Mouse (Mus musculus) layer of hippocampus, adult 9-11 months (tissue): Measurements from ENCODE around the gene Casd1.
"Not testable (repeated sequence)": the region's sequence is repeated elsewhere in the genome, so short reads cannot be mapped to it uniquely, and the experiment has no call there.

Source experiments
- DNase-seq: peaks from one replicate; pipeline ENCODE4 v3.0.0; 2022

Casd1 gene

GRCm38 (mm10) chr6:4617911-4618310 is 17.3 kb downstream of the Casd1 start:
- peak; percentile 43 for DNase-seq

GRCm38 (mm10) chr6:4631464-4631863 is 30.8 kb downstream of the Casd1 start:
- DNase-seq, result no peak

GRCm38 (mm10) chr6:4633189-4633588 is 32.5 kb downstream of the Casd1 start:
- no peak for DNase-seq

- no peak for DNase-seq
These were observed 34.2 kb downstream of the Casd1 start for GRCm38 (mm10) chr6:4634804-4635203.

- no peak for DNase-seq
These were observed 41.4 kb downstream of the Casd1 start for GRCm38 (mm10) chr6:4642068-4642467.

GRCm38 (mm10) chr6:4647351-4647750 is 46.7 kb downstream of the Casd1 start:
- DNase-seq, result no peak

- DNase-seq, result no peak
These were observed 52.0 kb downstream of the Casd1 start for GRCm38 (mm10) chr6:4652596-4653134.

- not testable (repeated sequence) for DNase-seq
These were observed 53.1 kb downstream of the Casd1 start for GRCm38 (mm10) chr6:4653741-4654140.

- no peak for DNase-seq
These were observed 54.8 kb downstream of the Casd1 start for GRCm38 (mm10) chr6:4655466-4655865.

- DNase-seq, result no peak
These were observed 55.3 kb downstream of the Casd1 start for GRCm38 (mm10) chr6:4655924-4656323.

- no peak for DNase-seq
These were observed 58.2 kb downstream of the Casd1 start for GRCm38 (mm10) chr6:4658861-4659260.

GRCm38 (mm10) chr6:4663516-4663915 is 62.9 kb downstream of the Casd1 start:
- no peak for DNase-seq

- no peak for DNase-seq
These were observed 63.7 kb downstream of the Casd1 start for GRCm38 (mm10) chr6:4664313-4664712.

- DNase-seq, result no peak
These were observed 64.5 kb downstream of the Casd1 start for GRCm38 (mm10) chr6:4665154-4665553.

- DNase-seq, result no peak
These were observed 76.7 kb downstream of the Casd1 start for GRCm38 (mm10) chr6:4677356-4677761.

GRCm38 (mm10) chr6:4679981-4680380 is 79.3 kb downstream of the Casd1 start:
- DNase-seq, result no peak

GRCm38 (mm10) chr6:4680576-4680975 is 79.9 kb downstream of the Casd1 start:
- DNase-seq, result no peak

GRCm38 (mm10) chr6:4684706-4685340 is 84.2 kb downstream of the Casd1 start:
- no peak for DNase-seq

GRCm38 (mm10) chr6:4690438-4690837 is 89.8 kb downstream of the Casd1 start:
- DNase-seq, result no peak
